Mouse (Mus musculus) olfactory bulb, adult 2 months (tissue): ENCODE measurements around the gene Lrpprc. TPM values are rescaled to one million over a fixed set of nuclear protein-coding genes. Genes with fewer than 3 reads are reported as not detected.

Experiments
- H3K27ac ChIP-seq: fragments of 200-500 bp; 2 replicates; pipeline ENCODE4 v1.5.1; 2012; ENCODE audit warnings: low read depth, low read length; ENCODE audit not compliant: insufficient read depth
- H3K4me1 ChIP-seq: fragments of 200-500 bp; 2 replicates; pipeline ENCODE4 v1.6.1; 2012; ENCODE audit warnings: low read length; ENCODE audit not compliant: control insufficient read depth, insufficient read depth
- H3K4me3 ChIP-seq: fragments of 200-500 bp; 2 replicates; pipeline ENCODE4 v1.5.1; 2012; ENCODE audit warnings: mild to moderate bottlenecking, low read depth, low read length, moderate library complexity; ENCODE audit not compliant: insufficient read depth
- CTCF ChIP-seq: fragments of 200-500 bp; IDR thresholded peaks from 2 replicates; pipeline ENCODE4 v1.5.1; 2012; ENCODE audit warnings: low read depth, mild to moderate bottlenecking, low read length, moderate library complexity; ENCODE audit not compliant: insufficient read depth
- POLR2A ChIP-seq: fragments of 200-500 bp; IDR thresholded peaks from 2 replicates; pipeline ENCODE4 v1.6.1; 2012; ENCODE audit warnings: mild to moderate bottlenecking, low read depth, low read length, moderate library complexity; ENCODE audit not compliant: insufficient read depth
- WGBS: fragments of 180-500 bp; shearing (Covaris S2); methylation state at CpG from one replicate; pipeline ENCODE4 v1.1.7; 2018; 5-methylcytosine and 5-hydroxymethylcytosine counted together
- polyA plus RNA-seq: library from polyadenylated mRNA; stranded (reverse); fragments of >200 nt; gene quantifications from 2 replicates; pipeline ENCODE4 v1.2.4, GENCODE M21; 2012; ENCODE audit warnings: low replicate concordance; ENCODE audit not compliant: missing spikeins, insufficient read depth, insufficient read length

Lrpprc gene
- polyA plus RNA-seq, 1 experiment: not detected

- no peak overlapping the region; the same call in 1 of the 2 replicates for H3K27ac ChIP-seq
- WGBS: 48% methylated on average over 4 of the region's 4 CpGs
- H3K4me3 ChIP-seq: no peak overlapping the region
- TF ChIP-seq CTCF (no peak), POLR2A (no peak)
- peaks cover 12% of the 10 kb centered on the region for H3K4me1 ChIP-seq
These were observed 75.7 kb downstream of the Lrpprc start for GRCm38 (mm10) chr17:84714930-84715329.

DNA sequence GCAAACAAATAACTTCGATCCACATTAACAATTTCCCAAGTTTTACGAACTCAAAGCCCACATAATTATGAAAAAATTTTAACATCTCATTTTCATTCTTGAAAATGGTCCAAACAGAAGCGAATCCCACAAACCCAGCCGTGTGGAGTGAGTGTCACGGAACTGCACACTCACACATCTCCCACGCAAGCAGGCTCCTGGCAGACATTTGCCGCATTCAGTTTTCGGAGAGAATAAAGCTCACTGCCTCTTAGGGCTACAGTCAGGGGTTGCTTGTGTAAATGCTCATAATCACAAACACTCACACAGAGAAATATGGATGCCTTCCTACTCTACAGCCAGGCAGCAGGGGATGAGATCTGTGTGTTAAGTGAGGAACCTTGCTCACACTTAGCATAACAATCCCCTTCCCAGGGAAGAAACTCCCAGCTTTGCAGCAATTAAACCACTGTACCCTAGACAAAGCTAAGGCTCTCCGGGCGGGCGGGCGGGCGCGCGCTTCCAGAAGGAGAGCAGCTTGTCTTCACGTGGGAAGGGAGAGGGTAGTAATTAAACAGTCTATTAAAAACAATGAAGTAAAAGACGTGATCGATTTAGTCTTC is 76.9 kb downstream of the Lrpprc start:
- Histone ChIP-seq H3K4me3 (no peak overlapping the region), H3K4me1 (peaks cover 20% of the 10 kb centered on the region), H3K27ac (peak overlapping the region; percentile 18; the same call in 1 of the 2 replicates)
- no peak for TF ChIP-seq POLR2A
- TF ChIP-seq CTCF: no peak
- WGBS: 27% methylated on average over 18 of the region's 18 CpGs

DNA sequence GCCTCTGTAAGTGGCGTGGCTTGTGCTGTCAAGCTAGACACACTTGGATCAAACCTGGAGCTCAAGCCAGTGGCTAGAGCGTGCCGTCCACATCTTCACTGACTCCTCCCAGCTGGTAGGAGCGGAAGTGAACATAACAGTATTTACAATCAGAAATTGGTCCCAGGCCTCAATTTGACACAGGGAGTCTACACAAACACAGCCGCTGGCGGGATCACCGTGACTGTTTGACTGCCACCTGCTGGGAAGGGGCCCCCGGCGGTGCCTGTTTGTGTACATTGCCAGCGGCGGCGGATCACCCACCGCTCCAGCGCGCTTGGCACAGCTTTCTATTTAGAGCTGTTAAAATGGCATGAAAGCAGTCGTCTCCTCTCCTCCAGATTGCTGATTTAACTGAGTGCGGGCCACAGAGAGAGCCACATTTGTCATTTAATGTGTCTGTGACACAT is 81.2 kb downstream of the Lrpprc start:
- H3K4me3 ChIP-seq: no peak overlapping the region
- no peak for TF ChIP-seq CTCF
- no peak for TF ChIP-seq POLR2A
- peaks cover 17% of the 10 kb centered on the region for H3K4me1 ChIP-seq
- peak overlapping the region; percentile 58 for H3K27ac ChIP-seq
- 17% methylated on average over 17 of the region's 17 CpGs for WGBS

DNA sequence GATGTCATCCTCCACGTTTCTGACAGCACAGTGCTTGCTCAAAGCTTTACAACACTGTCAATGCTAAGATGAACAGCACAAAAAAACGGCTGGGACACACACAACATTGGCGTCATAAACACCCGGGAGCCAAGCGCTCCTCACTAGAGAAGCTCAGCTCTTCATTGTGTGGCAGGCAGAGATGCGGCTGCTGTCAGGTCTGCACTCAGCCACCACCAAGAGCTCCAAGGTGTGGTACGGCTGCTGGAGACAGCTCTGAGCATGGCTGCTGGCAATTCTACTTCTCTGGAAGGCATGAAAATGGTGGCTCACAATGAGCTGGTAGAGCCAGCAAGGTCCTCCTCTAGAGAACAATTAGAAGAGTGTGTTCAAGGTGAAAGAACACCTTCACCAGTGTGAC is 81.8 kb downstream of the Lrpprc start:
- no peak overlapping the region for H3K27ac ChIP-seq
- peaks cover 15% of the 10 kb centered on the region for H3K4me1 ChIP-seq
- no peak overlapping the region for H3K4me3 ChIP-seq
- TF ChIP-seq CTCF (no peak), POLR2A (no peak)
- WGBS: 69% methylated on average over 7 of the region's 7 CpGs

DNA sequence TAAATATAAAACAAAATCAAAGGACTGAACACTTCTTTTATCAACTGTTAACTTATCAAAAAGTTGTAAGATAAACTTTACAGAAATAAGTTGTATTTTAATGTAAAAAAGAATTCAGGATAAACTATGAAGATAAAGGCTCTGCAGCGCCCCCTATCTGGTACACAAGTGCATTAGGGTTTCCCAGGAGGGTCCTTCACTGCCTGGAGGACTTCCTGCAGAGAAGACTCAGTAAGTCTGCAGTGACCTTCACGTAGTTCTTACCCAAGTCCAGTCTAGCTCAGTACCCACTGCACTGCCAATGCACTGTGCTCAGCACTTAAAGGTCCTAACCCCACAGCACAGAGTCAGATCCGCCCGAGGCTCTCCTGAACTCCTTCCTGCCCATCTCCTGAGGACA is 83.2 kb downstream of the Lrpprc start:
- Histone ChIP-seq H3K27ac (no peak overlapping the region), H3K4me1 (peaks cover 17% of the 10 kb centered on the region), H3K4me3 (no peak overlapping the region)
- no peak for TF ChIP-seq POLR2A
- no peak for TF ChIP-seq CTCF
- WGBS: 79% methylated on average over 4 of the region's 4 CpGs

- Histone ChIP-seq H3K4me1 (peaks cover 4% of the 10 kb centered on the region; the same call in 1 of the 2 replicates), H3K27ac (no peak overlapping the region), H3K4me3 (no peak overlapping the region)
- peak; percentile 59 for TF ChIP-seq CTCF
- TF ChIP-seq POLR2A: no peak
- 19% methylated on average over 5 of the region's 5 CpGs for WGBS
These were observed 91.9 kb downstream of the Lrpprc start for GRCm38 (mm10) chr17:84698727-84699126.

- no peak overlapping the region for H3K27ac ChIP-seq
- peaks cover under 1% of the 10 kb centered on the region; the same call in 1 of the 2 replicates for H3K4me1 ChIP-seq
- TF ChIP-seq CTCF: no peak
- TF ChIP-seq POLR2A: no peak
- 84% methylated on average over 6 of the region's 6 CpGs for WGBS
- no peak overlapping the region for H3K4me3 ChIP-seq
These were observed 94.1 kb downstream of the Lrpprc start for GRCm38 (mm10) chr17:84696537-84696936.

GRCm38 (mm10) chr17:84693741-84694140 is 96.8 kb downstream of the Lrpprc start:
- H3K27ac ChIP-seq: no peak overlapping the region
- no peak for TF ChIP-seq CTCF
- H3K4me3 ChIP-seq: no peak overlapping the region
- peaks cover 2% of the 10 kb centered on the region; the same call in 1 of the 2 replicates for H3K4me1 ChIP-seq
- 74% methylated on average over 2 of the region's 2 CpGs for WGBS

GRCm38 (mm10) chr17:84690111-84690510 is 100.5 kb downstream of the Lrpprc start:
- H3K27ac ChIP-seq: no peak overlapping the region
- H3K4me1 ChIP-seq: peaks cover 2% of the 10 kb centered on the region; the same call in 1 of the 2 replicates
- TF ChIP-seq POLR2A (no peak), CTCF (no peak)
- H3K4me3 ChIP-seq: no peak overlapping the region
- WGBS: 83% methylated on average over 5 of the region's 5 CpGs

GRCm38 (mm10) chr17:84689316-84689715 is 101.3 kb downstream of the Lrpprc start:
- no peak overlapping the region for H3K27ac ChIP-seq
- no peak overlapping the region for H3K4me3 ChIP-seq
- TF ChIP-seq CTCF (no peak), POLR2A (no peak)
- 88% methylated on average over 5 of the region's 5 CpGs for WGBS
- peaks cover 2% of the 10 kb centered on the region; the same call in 1 of the 2 replicates for H3K4me1 ChIP-seq
